Mouse (Mus musculus): ENCODE data around the gene Rnf24.

- TF ChIP-seq CTCF (IDR thresholded peaks at IDR 0.05; ENCODE audit: borderline replicate concordance, insufficient read depth, low read depth, low read length) (no peak), POLR2A (IDR thresholded peaks at IDR 0.05; ENCODE audit: borderline replicate concordance, insufficient read depth, low read length) (no peak)
Observed at GRCm38 (mm10) chr2:131300485-131300884, 52.2 kb downstream of the Rnf24 start.
